Mouse (Mus musculus) yolk sac, embryonic 10.5 days (tissue): Measurements from ENCODE around the gene Rab8a.
A peak's percentile ranks its signal among the peaks of the same experiment; 100 is the strongest.
"Not testable (repeated sequence)": the region's sequence is repeated elsewhere in the genome, so short reads cannot be mapped to it uniquely, and the experiment has no call there.

Source experiments
- DNase-seq: peaks from one replicate; pipeline ENCODE4 v3.0.0-alpha.2; 2017; ENCODE audit warnings: low spot score

Gene Rab8a

DNA sequence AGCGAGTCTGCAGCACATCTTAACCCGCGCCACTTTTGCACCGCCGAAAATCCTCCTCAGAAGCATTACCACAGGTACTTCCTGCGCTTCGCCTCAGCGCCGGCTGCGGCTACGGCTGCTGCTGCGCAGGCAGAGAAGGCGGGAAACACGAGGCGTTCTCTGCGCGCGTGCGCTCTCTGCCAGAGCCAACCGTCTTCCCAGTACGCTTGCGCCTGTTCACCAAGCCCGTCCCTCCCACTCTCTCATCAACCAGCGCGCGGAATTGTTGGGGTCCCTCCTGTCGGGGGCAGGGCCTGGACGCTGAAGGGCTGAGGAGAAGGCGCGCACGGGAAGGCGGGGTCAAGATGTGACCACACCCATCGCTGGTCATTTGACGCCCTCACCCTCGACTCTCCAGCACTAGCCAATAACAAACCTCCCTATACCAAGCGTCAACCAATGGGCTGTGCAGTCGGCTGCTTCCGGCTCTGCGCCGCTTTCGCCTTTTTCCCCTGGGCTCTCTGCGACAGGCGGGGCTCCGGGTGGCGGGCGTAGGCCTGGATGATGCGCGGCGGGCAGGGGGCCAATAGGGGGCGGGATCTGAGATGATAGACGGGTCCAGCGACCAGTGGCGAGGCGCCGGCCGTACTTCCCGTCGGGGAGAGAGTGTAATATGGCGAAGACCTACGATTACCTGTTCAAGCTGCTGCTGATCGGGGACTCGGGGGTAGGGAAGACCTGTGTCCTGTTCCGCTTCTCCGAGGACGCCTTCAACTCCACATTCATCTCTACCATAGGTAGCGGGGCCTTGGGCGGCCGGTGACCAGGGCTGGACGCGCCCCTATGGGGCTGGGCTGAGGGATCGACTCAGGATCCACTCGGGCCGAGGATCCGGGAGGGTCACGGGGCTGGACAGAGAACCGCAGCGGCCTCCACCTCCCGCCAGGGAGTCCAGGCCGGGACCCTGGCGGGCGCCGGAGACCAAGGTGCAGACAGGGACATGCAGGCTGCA lies at the start of gene Rab8a:
Rab8a (plus strand) TSS at position 494 of the 991 bp plus-strand sequence.
- DNase-seq = peak; percentile 100

- DNase-seq = no peak
Measured at GRCm38 (mm10) chr8:72112486-72112885, 48.5 kb upstream of the Rab8a start.

DNA sequence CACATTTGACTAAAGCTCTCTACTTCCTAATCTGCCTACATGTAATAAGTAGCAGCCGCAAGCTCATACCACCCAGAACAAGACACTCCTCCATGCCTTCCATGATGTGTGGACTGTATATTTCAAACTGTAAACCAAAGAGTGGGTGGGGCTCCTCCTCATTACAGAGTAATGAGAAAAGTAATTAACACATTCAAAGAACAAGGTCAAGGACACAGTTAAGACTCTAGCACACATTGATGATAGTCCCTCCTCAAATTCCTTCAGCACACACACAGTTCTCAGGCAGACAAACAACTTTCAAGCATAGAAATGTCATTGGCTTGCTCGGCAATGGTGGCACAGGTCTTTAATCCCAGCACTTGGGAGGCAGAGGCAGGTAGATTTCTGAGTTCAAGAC lies 45.8 kb upstream of the Rab8a start:
- no peak for DNase-seq

DNA sequence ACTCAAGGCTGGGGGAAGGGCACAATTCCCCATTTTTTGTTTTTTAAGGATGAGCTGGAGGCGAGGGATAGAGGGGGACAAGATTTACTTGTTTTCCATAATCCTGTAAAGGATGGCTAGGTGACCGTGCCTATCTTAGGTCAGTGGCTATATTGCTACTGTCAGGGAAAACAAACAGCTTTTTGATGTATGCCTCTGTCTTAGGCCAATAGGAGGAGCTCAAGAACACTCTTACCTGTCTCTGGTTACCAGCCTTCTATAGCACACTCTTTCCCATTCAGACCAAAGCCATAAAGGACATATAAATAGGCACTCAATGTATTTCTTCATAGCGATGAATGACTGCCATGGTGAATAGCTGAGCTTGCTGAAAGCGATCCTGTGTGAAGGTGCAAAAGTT lies 42.4 kb upstream of the Rab8a start:
- no peak for DNase-seq

DNA sequence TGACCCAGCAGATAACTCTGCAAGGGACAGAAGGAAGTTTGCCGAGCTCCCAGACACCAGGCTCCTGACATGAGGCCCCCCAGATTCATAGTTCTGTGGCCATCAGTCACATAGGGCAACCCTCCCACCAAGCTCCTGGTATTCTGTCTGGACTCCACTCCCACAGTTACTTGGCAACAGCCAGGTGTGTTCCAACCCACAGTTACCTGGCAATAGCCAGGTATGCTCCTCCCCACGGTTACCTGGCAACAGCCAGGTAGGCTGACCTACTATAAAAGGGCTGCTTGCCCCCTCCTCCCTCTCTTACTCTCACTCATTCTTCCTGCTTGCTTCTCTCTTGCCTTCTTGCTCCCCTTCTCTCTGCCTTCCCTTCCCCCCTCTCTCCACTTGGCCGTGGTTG lies 39.5 kb upstream of the Rab8a start:
- not testable (repeated sequence) for DNase-seq

GRCm38 (mm10) chr8:72121997-72122396 lies 39.0 kb upstream of the Rab8a start:
- no peak for DNase-seq

- DNase-seq = no peak
Measured at GRCm38 (mm10) chr8:72127834-72128233, 33.2 kb upstream of the Rab8a start.

DNA sequence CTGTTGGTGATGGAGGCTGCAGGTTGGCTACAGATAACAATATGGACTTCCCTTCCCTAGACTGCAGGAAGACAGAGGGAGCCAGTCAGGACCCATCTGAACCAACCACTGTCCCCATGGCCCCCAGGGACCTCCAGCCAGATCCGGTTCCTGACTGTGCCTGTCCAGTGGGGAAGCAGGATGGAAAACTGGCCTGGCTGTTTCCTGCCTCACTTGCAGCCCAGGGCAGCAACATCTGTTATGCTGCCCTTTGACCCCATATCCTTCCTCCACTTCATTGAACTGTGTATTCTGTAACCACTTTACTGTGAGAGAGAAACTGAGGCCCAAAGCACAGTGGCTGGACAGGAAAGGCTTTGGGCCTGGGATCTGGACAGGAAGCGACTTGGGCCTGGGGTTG lies 29.7 kb upstream of the Rab8a start:
- no peak for DNase-seq

- DNase-seq = no peak
Measured at GRCm38 (mm10) chr8:72131901-72132300, 29.1 kb upstream of the Rab8a start.

DNA sequence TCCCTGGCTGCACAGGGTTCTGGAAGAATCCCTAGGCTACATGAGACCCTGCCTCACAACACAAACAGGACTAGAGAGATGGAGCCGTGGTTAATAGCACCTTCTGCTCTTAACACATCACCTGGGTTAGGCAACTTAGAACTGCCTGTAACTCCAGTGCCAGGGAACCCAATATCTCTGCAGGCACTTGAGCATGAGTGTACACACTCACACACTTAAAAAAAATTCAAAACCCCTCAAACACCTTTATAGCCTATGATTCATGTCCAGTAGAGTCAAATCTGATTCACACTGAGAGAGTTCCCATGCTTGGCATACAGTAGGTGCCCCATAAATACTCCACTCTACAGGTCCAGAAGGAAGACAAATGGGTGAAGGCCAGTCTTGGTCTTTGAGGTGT lies 28.6 kb upstream of the Rab8a start:
- no peak for DNase-seq

DNA sequence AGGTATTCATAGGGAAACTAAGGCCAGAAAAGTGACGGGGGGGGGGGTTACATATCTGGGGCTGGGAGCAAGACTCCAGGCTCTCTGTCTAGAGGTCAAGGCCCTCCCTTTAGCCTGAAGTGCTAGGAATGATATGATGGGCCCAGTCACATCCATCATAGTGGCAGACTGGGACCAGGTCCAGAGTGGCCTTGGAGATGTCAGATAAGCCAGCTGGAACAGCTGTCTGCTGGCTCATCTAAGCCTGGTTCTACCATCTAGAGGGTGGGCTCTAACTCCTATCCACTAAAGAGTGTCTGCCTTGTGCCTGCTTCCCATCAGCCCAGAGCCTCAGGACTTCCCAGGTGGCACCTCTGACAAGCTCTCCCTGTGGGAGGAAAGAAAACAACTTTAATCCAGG lies 28.1 kb upstream of the Rab8a start:
- no peak for DNase-seq

- no peak for DNase-seq
Measured at GRCm38 (mm10) chr8:72133507-72133906, 27.5 kb upstream of the Rab8a start.

DNA sequence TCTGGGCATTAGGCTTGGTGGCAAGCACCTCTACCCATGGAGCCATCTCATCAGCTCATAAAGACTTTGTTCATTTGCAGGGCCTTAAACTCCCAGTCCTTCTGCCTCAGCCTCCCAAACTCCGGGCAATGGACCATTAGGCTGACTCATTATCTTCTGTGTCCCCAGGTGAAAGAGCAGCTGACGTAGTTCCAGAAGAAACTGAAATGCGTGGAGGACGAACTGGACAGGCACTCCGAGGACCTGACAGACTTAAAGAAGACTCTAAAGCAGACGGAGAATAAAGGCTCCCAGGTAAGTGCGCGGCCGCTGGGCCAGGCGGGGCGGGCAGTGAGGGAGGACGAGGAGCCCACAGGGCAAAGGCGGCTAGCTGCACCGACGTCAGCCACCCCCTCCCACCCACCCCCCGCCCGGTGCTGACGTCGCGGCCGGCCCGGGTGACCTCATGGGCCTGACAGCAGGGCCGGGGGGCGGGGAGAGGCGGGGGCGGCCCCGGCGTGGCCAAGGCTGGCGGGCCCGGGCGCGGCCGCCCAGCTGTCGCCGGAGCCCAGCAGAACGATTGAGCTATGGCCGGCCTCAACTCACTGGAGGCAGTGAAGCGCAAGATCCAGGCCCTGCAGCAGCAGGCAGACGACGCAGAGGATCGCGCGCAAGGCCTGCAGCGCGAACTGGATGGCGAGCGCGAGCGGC lies 26.1 kb upstream of the Rab8a start, which contains the start of gene Tpm4:
Tpm4 (plus strand) TSS at position 220 of the 690 bp plus-strand sequence.
- DNase-seq = peak; percentile 89

GRCm38 (mm10) chr8:72135446-72136301 lies 25.3 kb upstream of the Rab8a start:
- peak; percentile 83 for DNase-seq

DNA sequence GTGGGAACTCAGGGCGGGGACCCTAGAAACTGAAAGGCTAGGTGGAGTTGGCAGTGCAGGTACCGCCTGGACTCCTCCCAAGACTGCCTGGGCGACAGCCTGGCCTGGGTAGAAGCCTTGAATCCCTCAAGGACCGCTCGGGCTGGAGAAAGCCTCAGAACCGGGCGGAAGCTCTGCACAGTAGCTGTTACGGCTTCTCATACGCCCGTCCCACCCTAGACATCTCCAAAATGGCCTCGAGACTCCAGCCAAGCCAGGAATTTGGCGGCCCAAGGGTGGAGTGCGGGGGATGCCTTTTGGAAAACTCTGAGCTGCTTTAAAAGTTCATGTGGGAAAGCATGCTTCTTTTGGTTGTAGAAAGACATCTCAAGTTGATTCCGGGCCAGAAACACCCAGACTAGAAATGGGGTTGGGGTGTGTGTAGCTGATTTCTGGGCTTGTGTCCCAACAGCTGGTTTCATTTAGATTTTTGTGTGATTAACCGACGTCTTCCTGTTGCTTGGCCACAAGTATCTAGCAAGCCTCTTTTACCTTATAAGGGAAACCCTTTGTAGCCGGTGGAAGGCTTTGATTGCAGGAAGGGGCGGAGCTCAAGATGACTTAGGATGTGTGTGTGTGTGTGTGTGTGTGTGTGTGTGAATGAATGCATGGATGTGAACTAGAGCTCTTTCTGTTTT lies 24.6 kb upstream of the Rab8a start:
- peak; percentile 73 for DNase-seq

GRCm38 (mm10) chr8:72137431-72137830 lies 23.6 kb upstream of the Rab8a start:
- DNase-seq = no peak

GRCm38 (mm10) chr8:72138456-72138855 lies 22.5 kb upstream of the Rab8a start:
- no peak for DNase-seq

- DNase-seq = no peak
Measured at GRCm38 (mm10) chr8:72143256-72143824, 17.7 kb upstream of the Rab8a start.

DNA sequence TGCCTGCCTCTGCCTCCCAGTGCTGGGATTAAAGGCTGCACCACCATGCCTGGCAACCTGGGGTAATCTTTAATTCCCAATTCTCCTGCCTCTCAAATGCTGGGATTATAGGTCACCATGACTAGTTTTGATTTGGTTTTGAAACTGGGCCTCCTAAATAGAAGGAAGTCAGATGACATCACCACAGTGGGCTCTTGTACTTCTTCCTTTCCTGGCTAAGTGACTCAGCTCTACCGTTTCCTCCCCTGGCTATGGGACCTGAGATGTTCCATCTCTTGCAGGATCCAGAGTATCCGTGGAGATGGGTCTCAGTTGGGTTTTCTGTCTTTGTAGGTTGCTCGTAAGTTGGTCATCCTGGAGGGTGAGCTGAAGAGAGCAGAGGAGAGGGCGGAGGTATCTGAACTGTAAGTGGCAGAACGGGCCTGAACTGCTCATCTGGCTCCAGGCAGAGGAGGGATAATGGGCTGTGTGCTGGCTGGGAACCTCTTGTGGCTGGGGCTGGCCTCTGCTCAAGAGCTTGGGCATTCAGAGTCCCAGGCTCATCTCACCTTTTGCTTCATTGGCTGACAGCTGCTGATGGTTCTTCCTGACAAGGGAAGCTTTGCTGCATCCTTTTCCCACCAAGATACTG lies 16.5 kb upstream of the Rab8a start:
- DNase-seq = no peak

GRCm38 (mm10) chr8:72145511-72145910 lies 15.5 kb upstream of the Rab8a start:
- no peak for DNase-seq

DNA sequence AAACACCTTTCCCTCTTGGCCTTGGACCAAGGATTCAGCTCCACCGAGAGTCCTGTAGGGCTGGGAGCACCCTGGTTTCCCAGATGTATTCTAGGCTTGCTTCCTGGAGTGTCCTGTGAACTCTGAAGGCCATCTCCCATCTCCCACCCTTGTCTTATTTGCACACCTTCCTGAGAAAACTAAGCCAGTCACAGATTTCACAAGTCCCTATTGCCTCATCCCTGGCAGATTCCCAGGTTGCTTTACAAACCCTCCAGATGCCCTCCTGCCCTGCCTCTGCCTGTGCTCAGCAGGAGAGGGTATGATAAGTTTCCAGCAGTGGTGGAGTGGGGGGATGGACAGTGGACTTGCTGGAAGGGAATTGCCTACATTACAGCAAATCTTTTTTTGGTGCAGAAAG lies 14.9 kb upstream of the Rab8a start:
- DNase-seq = peak; percentile 57
